Mouse (Mus musculus) ES-Bruce4 (cell line): ENCODE data around the gene Ugt1a8.
"Not testable (repeated sequence)": the region's sequence is repeated elsewhere in the genome, so short reads cannot be mapped to it uniquely, and the experiment has no call there.

Experiments
- CTCF ChIP-seq: IDR thresholded peaks from one replicate; pipeline ENCODE4 v1.8.1; 2011; ENCODE audit warnings: low read depth, low read length
- POLR2A ChIP-seq: IDR thresholded peaks from one replicate; pipeline ENCODE4 v1.8.1; 2011; ENCODE audit warnings: low read length; ENCODE audit not compliant: insufficient read depth

DNA sequence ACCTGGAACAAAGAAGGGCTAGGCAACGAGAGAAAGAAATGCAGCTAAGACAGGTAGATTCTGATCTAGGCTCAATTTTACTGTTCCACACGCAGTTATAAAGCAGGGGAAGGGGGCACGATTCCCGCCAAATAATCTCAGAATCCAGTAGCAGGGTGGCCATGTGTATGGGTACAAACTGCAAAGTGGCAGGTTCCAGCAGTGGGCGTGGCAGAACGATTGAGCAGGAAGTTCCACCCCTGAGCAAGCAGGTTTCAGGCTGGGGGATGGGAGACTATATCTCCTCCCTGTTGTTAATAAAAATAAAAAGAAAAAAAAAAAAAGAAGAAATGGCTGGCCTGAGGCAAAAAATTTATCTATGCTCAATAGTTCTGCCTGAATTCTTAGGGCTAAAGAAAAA lies 25.2 kb downstream of the Ugt1a8 start:
- not testable (repeated sequence) for TF ChIP-seq CTCF, POLR2A
